Mouse (Mus musculus) liver, adult 2 months (tissue): ENCODE measurements around the gene Hsd17b10. TPM values are rescaled to one million over a fixed set of nuclear protein-coding genes. Genes with fewer than 3 reads are reported as not detected.

Source experiments
- DNase-seq: peaks from one replicate; pipeline ENCODE4 v3.0.0-alpha.2; 2011; ENCODE audit warnings: low read depth, low spot score; ENCODE audit errors: extremely low read depth
- H3K27ac ChIP-seq: fragments of 200-500 bp; replicated peaks from 2 replicates; pipeline ENCODE4 v1.5.1; 2012; ENCODE audit warnings: low read depth, mild to moderate bottlenecking, control low read depth, inconsistent platforms, low read length; ENCODE audit not compliant: insufficient read depth
- H3K27me3 ChIP-seq: fragments of 200-500 bp; 2 replicates; pipeline ENCODE4 v1.6.1; 2012; ENCODE audit warnings: mild to moderate bottlenecking, moderate library complexity, low read length, inconsistent platforms; ENCODE audit not compliant: control insufficient read depth, insufficient read depth
- H3K36me3 ChIP-seq: fragments of 200-500 bp; 2 replicates; pipeline ENCODE4 v1.6.1; 2012; ENCODE audit warnings: low read length, inconsistent platforms; ENCODE audit not compliant: control insufficient read depth, insufficient read depth
- H3K4me1 ChIP-seq: fragments of 200-500 bp; 2 replicates; pipeline ENCODE4 v1.6.1; 2011; ENCODE audit warnings: low read length; ENCODE audit not compliant: control insufficient read depth, insufficient read depth
- H3K4me3 ChIP-seq: fragments of 200-500 bp; 2 replicates; pipeline ENCODE4 v1.5.1; 2011; ENCODE audit warnings: low read depth, mild to moderate bottlenecking, control low read depth, low read length, moderate library complexity; ENCODE audit not compliant: insufficient read depth
- H3K79me2 ChIP-seq: fragments of 200-500 bp; 2 replicates; pipeline ENCODE4 v1.6.1; 2012; ENCODE audit warnings: inconsistent platforms, mild to moderate bottlenecking, low read length, moderate library complexity; ENCODE audit not compliant: control insufficient read depth, insufficient read depth
- H3K9ac ChIP-seq: fragments of 200-500 bp; 2 replicates; pipeline ENCODE4 v1.6.1; 2012; ENCODE audit warnings: low read depth, mild to moderate bottlenecking, control low read depth, inconsistent platforms, low read length
- CTCF ChIP-seq: fragments of 200-500 bp; IDR thresholded peaks from 2 replicates; pipeline ENCODE4 v1.5.1; 2011; ENCODE audit warnings: low read depth, low read length, control low read depth
- POLR2A ChIP-seq: fragments of 200-500 bp; IDR thresholded peaks from 2 replicates; pipeline ENCODE4 v1.6.1; 2011; ENCODE audit warnings: low read length, control low read depth; ENCODE audit not compliant: insufficient read depth; ENCODE audit errors: extremely low read depth
- WGBS: fragments of 180-500 bp; shearing (Covaris S2); methylation state at CpG from one replicate; pipeline ENCODE4 v1.1.7; 2018; 5-methylcytosine and 5-hydroxymethylcytosine counted together
- polyA plus RNA-seq: library from polyadenylated mRNA; depleted of rRNA; stranded (reverse); fragments of >200 nt; gene quantifications from 2 replicates; pipeline ENCODE4 v1.2.3, GENCODE M21; 2012; rRNA removed
- total RNA-seq: library from RNA; depleted of rRNA; stranded (reverse); fragments of >200 nt; gene quantifications from 2 replicates; pipeline ENCODE4 v1.2.3, GENCODE M21; 2014; rRNA removed

Hsd17b10 gene
- total and polyA plus RNA-seq, 2 experiments, result 118 to 230 TPM

GRCm38 (mm10) chrX:152047230-152047629, 45.6 kb downstream of the Hsd17b10 start:
- no peak for DNase-seq
- Histone ChIP-seq H3K9ac (no peak overlapping the region), H3K36me3 (peaks cover 19% of the 10 kb centered on the region; the same call in 1 of the 2 replicates), H3K4me3 (no peak overlapping the region), H3K4me1 (no peaks in the 10 kb centered on the region), H3K79me2 (no peaks in the 10 kb centered on the region), H3K27ac (no peak overlapping the region), H3K27me3 (no peaks in the 10 kb centered on the region)
- TF ChIP-seq CTCF (no peak), POLR2A (no peak)

- Histone ChIP-seq H3K27me3 (no peaks in the 10 kb centered on the region), H3K27ac (no peak overlapping the region), H3K9ac (no peak overlapping the region), H3K4me1 (no peaks in the 10 kb centered on the region), H3K36me3 (peaks cover 14% of the 10 kb centered on the region; the same call in 1 of the 2 replicates), H3K4me3 (no peak overlapping the region), H3K79me2 (no peaks in the 10 kb centered on the region)
- WGBS, result 92% methylated on average over 3 of the region's 3 CpGs
- no peak for TF ChIP-seq POLR2A
- TF ChIP-seq CTCF, result no peak
- no peak for DNase-seq
Measured at GRCm38 (mm10) chrX:152052546-152052945, 50.9 kb downstream of the Hsd17b10 start.

Other genes starting within 250 kb of the Hsd17b10 start
- gene Huwe1, start 201.0 kb upstream of the Hsd17b10 start, total RNA-seq, result 82.1 and 89.5 TPM in 2 replicates
- 23.2 and 32.6 TPM in 2 replicates for gene Huwe1, start 201.0 kb upstream of the Hsd17b10 start, polyA plus RNA-seq
- gene Ribc1, start 14.4 kb downstream of the Hsd17b10 start, total RNA-seq, result 0.87 and 1.2 TPM in 2 replicates
- 0.43 and 0.68 TPM in 2 replicates for gene Ribc1, start 14.4 kb downstream of the Hsd17b10 start, polyA plus RNA-seq
- 20.7 and 23.7 TPM in 2 replicates for gene Smc1a, start 14.6 kb downstream of the Hsd17b10 start, total RNA-seq
- gene Smc1a, start 14.6 kb downstream of the Hsd17b10 start, polyA plus RNA-seq, result 6.6 and 10.9 TPM in 2 replicates
- gene Iqsec2, start 142.4 kb downstream of the Hsd17b10 start, total RNA-seq, result 4.1 and 4.8 TPM in 2 replicates
- 9.5 and 11.5 TPM in 2 replicates for gene Iqsec2, start 142.4 kb downstream of the Hsd17b10 start, polyA plus RNA-seq
- 22.1 and 25.2 TPM in 2 replicates for gene Kdm5c, start 231.2 kb downstream of the Hsd17b10 start, total RNA-seq
- gene Kdm5c, start 231.2 kb downstream of the Hsd17b10 start, polyA plus RNA-seq, result 49.0 and 65.5 TPM in 2 replicates